Mouse (Mus musculus) gastrocnemius, postnatal 25 days (tissue): ENCODE data around the gene C9orf72. TPM values are rescaled to one million over a fixed set of nuclear protein-coding genes. Genes with fewer than 3 reads are reported as not detected.

Source experiments
- DNase-seq: peaks from one replicate; pipeline ENCODE4 v3.0.0; 2022
- total RNA-seq, 2 experiments: library from RNA; stranded (reverse); gene quantifications; 1 replicate in 1 of 2; 2 replicates in 1 of 2; pipeline ENCODE4 v1.2.3; 2021

The C9orf72 gene
- total RNA-seq, 2 experiments from 2014 or later = 9.5 to 13.4 TPM

DNA sequence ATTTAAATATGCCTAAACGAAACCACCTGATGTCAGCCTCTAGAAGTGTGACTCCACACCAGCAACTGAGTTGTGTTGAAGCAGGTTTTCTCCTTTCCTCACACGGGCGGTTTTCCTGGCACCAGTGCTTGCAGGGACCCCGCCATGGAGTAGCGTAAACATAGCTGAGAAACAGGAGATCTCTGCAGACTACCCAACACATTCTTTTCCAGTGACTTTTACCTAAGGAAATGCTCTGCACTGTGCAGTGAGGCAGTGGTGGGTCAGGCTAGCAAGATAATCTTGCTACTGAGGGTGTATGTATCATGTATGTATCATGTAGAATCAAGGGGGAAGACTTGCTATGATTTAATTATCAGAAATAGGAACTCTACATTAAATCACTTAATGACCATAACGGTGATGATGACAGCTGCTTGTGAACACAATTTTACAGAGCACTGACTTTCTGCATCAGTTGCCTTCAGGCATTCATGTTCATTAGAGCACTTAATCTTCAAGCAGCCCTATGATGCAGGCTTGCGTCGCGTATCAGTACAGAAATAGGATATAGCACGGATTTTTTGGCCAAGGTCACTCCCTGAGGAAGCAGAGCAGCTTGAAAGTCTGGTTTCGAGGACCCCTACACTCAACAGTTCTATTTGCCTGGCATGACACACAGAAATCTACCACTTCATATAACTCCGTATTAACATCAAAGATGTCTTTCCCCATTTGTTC, 47.9 kb downstream of the C9orf72 start:
- DNase-seq = no peak

DNA sequence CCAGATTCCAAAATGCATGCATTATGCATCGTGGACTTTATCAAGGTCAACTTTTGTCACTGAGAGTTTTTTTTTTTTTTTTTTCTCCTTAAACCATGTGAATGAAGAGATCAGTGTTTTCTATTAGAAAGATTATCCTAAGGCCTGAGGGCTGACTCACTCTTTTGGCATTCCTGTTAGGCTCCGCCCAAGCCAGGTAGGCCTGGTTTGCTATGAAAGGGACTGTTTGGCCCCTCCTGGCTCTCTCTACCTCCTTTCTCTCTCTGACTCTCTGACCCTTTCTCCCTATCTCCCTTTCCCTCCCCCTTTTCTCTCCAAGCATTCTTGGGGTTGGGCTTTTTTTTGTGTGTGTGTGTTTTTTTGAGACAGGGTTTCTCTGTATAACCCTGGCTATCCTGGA, 50.4 kb downstream of the C9orf72 start:
- DNase-seq = no peak

- no peak for DNase-seq
These were observed 52.4 kb downstream of the C9orf72 start for GRCm38 (mm10) chr4:35173551-35173950.

GRCm38 (mm10) chr4:35172471-35172870, 53.5 kb downstream of the C9orf72 start:
- DNase-seq = no peak

GRCm38 (mm10) chr4:35169571-35170125, 56.3 kb downstream of the C9orf72 start:
- DNase-seq = no peak

GRCm38 (mm10) chr4:35167855-35168254, 58.1 kb downstream of the C9orf72 start:
- DNase-seq = no peak

DNA sequence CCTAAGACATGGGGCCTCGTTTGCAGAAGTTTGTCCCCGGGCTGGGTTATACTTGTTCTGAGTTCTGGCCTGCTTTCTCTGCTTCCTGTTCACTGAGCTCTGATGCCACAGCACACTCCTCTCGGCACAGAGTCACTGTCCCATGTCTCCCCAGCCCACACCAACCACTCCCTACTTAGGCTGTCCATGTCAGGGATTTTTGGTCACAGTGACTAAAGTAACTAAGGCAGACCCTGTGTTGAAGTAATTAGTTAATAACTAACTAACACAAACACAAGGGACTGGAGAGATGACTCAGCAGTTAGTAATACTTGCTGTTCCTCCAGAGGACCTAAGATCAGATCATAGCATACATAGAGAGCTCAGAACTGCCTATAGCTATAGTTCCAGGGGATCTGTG, 60.0 kb downstream of the C9orf72 start:
- DNase-seq = no peak

DNA sequence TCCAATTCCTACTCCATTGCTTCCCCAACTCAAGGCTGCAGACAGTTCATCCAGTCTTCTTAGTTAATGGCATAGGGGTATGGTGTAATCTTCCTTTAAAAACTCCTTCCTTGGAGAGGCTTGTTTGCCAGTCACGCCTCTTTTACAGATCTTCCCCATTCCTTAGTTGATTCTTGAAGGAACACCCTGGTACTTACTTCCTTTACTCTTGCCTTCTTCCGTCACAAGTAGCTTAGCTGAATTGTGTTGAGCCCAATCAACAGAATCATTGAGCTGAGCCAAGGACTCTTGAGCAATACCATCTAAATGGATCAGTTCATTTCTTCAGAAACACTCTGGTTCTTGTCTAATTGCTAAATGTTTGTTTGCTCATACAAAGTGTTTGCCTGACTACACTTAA, 60.7 kb downstream of the C9orf72 start:
- no peak for DNase-seq

DNA sequence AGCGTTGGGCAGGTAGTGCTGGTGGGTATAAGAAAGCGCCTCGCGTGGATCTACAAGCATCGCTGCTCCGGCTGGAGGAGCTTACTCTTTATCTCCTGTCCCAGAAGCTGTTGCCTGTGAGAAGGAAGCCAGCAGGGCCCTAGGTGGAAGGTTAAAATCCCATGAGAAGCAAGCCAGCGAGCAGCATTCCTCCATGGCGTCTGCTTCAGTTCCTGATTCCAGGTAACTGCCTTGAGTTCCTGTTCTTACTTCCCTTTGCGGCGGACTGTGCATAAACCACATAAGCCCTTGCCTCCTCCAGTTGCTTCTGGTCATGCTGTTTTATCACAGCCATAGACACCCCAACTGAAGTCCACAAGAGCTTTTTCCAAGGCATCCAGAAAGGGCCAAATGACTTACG, 68.2 kb downstream of the C9orf72 start:
- no peak for DNase-seq

DNA sequence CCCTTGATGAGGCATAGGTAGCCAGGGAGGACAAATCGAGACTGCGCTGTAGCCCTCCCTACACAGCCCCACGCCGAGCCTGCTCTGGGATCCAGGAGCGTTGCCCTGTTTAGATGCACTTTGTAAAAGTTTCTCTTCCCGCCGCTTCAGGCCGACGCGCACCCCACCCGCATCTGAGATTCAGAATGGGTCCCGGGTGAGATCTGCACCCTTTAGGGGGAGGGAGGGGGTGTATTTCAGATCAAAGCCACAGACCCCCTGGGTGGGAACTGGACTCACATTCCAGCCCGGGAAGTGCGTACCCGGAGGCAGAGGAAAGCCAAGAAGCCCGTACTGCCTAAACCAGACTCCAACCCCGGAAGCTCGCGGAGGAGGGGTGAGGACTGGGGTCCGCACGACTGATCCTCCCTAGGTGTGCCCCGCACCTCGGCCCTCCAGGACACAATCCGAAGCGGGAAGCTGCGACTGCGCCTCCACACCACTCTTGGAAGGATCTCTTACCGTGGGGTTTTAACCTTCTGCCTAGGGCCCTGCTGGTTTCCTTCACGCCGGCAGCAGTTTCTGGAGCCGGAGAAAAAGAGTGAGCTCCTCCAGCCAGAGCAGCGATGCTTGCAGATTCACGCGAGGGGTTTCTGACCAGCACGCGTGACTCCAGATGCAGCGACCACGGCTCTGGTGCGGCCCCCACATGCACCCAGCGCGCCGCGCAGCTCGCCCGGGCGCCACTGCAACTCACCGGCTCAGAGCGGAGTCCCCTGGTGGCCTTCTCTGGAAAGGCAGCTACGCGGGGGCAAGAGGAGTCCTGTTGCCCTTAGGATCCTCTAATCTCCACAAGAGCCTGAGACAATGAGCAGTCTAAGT, 69.0 kb downstream of the C9orf72 start, which contains the start of gene Mob3b:
Gene Mob3b, minus strand, starts transcription at position 734 of the 861 bp plus-strand sequence.
- DNase-seq = peak; percentile 73

DNA sequence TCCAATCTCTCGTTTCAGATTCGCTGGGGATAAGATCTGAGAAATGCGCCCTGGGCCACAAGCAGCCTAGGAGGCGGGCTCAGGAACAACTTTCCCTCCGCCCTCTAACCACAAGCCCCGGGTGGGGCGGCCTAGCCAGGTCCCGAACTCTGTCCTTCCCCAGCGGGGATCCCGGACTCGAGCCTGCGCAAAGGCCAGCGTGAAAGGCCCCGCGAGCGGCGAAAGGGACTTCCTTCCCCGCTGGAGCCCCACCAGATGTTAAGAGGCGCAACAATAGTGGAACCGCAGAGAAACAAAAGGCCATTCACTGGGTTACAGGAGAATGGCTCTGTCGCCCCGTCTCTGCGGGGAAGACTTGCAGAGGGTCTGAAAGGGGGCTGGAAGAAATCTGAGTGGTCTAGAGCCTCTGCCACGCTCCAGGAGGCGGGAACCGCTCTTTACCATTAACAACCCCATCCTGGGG, 69.8 kb downstream of the C9orf72 start:
- peak; percentile 54 for DNase-seq

GRCm38 (mm10) chr4:35155132-35155922, 70.6 kb downstream of the C9orf72 start:
- DNase-seq = no peak

- DNase-seq = no peak
These were observed 71.9 kb downstream of the C9orf72 start for GRCm38 (mm10) chr4:35154051-35154450.

- DNase-seq = no peak
These were observed 74.2 kb downstream of the C9orf72 start, which contains the start of gene Ifnk for GRCm38 (mm10) chr4:35151756-35152155. Gene Ifnk, plus strand, starts transcription at chr4:35152056.

- DNase-seq = no peak
These were observed 75.3 kb downstream of the C9orf72 start for GRCm38 (mm10) chr4:35150706-35151105.

DNA sequence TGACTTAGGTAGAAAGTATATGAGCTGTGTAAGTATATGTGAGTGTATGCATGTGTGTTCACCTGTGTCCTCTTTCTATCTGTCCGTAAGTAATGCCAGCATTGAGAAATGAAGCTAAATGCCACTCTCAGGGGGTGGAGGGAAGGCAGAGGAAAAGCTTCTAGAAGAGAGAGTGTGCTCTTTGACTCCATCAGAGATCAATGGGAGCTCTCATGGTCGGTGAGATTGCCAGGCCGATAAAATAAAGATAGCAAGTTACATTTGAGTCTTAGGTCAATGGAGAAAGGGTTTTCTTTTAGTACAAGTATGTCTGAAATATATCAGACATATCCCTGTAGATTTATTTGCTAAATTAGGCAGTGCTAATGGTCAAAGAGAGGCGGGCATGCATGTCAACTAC, 77.6 kb downstream of the C9orf72 start:
- no peak for DNase-seq

DNA sequence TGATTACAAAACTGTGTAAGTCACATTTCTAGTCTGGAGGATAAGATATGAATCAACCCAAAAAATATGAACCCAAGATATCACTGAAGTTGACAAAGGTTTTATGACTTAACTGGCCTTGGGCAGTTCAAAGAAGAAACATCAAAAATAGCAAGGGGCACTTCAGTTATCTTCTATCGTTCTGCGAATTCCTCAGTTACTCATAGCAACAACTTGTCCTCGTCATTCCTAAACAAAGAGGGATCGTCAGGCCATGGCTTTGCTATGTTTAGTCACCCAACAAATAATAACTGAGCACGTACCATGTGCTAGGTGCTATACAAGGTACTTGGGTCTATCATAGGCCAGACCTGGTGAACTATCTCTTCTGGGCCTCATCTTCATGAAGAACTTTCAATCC, 79.4 kb downstream of the C9orf72 start:
- DNase-seq = no peak

GRCm38 (mm10) chr4:35145726-35146125, 80.2 kb downstream of the C9orf72 start:
- DNase-seq = no peak

DNA sequence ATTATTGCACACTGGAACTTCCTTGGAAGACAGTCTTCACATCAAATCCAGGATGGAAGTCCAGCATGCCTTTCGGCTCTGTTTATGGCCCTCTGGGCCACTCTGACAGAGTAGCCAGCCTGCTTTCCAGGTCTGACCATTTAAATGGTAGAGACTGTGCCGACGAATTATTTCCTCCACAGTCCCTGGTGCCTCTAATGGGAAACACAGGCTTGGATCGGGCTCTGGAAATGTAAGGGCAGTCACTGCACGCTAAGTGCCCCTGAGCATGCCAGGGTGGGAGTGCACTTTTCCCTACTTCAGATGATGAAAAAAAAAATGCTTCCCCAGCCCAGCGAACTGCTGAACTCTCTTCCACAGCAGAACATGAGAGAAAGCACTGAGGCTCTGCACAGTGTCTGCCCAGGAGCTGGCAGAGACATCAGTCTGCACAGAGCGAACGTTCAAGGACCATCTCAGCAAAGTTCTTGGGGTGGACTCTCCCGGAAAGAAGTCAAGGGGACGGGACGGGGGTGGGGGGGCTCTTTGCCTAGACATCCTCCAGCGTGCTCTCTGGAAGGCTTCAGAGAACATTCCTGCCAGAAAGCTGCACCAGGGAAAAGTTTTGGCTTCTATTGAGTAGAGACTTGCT, 82.4 kb downstream of the C9orf72 start:
- peak; percentile 45 for DNase-seq
